ENCODE assay signal across 26 mouse cellular contexts in genomic region chr16:32849042-32849830, GRCm38 (mm10). TPM values are rescaled to one million over a fixed set of nuclear protein-coding genes. Genes with fewer than 3 reads are reported as not detected.
DNase-seq lines count a peak whose midpoint lies in the region; ATAC-seq and TF ChIP-seq lines count a peak whose summit lies in the region.
"Had no signal": no experiment of that assay in that cellular context is flagged by ENCODE, and none has a peak within 500 bp of the region (broad histone marks: within the 10 kb centered on the region; RNA-seq: fewer than 3 reads in every experiment).

No protein-coding gene starts in this region.

- H3K36me3 ChIP-seq in thymus, adult 2 months (ENCODE audit: control insufficient read depth, insufficient read depth, low read length): peaks cover 10% of the 10 kb centered on the region
- H3K36me3 ChIP-seq in midbrain, embryonic 13.5 days: peaks cover 66% of the 10 kb centered on the region

- H3K4me2 ChIP-seq in midbrain, embryonic 13.5 days (replicated peaks): no peak overlapping the region
- H3K4me2 ChIP-seq: embryonic facial prominence, embryonic 12.5 days; forebrain, embryonic 15.5 days; heart, embryonic 11.5 days; limb, embryonic 15.5 days; lung, embryonic 14.5 days; midbrain, embryonic 15.5 days; neural tube, embryonic 15.5 days; stomach, embryonic 15.5 days had no signal

- no peak for TF ChIP-seq POLR2A in thymus, adult 2 months (IDR thresholded peaks at IDR 0.05; ENCODE audit: control insufficient read depth, extremely low read depth, insufficient read depth, low read length, poor library complexity)

- no peak overlapping the region for H3K4me3 ChIP-seq in thymus, adult 2 months (ENCODE audit: control insufficient read depth, insufficient read depth, low read length)
- H3K4me3 ChIP-seq in midbrain, embryonic 13.5 days (replicated peaks): no peak overlapping the region
- H3K4me3 ChIP-seq: embryonic facial prominence, embryonic 12.5 days; erythroblast, embryonic 14.5 days; forebrain, embryonic 15.5 days; limb, embryonic 15.5 days; megakaryocyte, embryonic 14.5 days; midbrain, embryonic 15.5 days; neural tube, embryonic 15.5 days; stomach, embryonic 15.5 days had no signal

- ATAC-seq in midbrain, embryonic 13.5 days: no peak
- ATAC-seq: forebrain, embryonic 15.5 days; midbrain, embryonic 15.5 days had no signal

- TF ChIP-seq CTCF in thymus, adult 2 months (IDR thresholded peaks at IDR 0.05; ENCODE audit: borderline replicate concordance, control insufficient read depth, extremely low read depth, insufficient read depth, low read length, poor library complexity): no peak

- H3K9me3 ChIP-seq in midbrain, embryonic 13.5 days: no peaks in the 10 kb centered on the region
- H3K9me3 ChIP-seq: embryonic facial prominence, embryonic 12.5 days; forebrain, embryonic 15.5 days; limb, embryonic 15.5 days; megakaryocyte, embryonic 14.5 days; midbrain, embryonic 15.5 days; neural tube, embryonic 15.5 days; stomach, embryonic 15.5 days had no signal

- 89% methylated on average over 11 of the region's 11 CpGs for WGBS in thymus, adult 2 months
- WGBS in midbrain, embryonic 13.5 days: 96% methylated on average over 11 of the region's 11 CpGs

- DNase-seq in thymus, adult 2 months: peak; percentile 15
- DNase-seq in thymus, adult 18-20 months: no peak
- DNase-seq in kidney, postnatal 4 days: peak; percentile 26 to 43
- peak; percentile 59 for DNase-seq in lung, postnatal 36 days
- peak; percentile 45 for DNase-seq in yolk sac, embryonic 10.5 days (ENCODE audit: low spot score)
- no peak for DNase-seq in left cerebral cortex, postnatal 10 days (ENCODE audit: extremely low spot score in 1 of 2, low spot score in 2 of 2)
- DNase-seq in retina, embryonic 14.5 days (ENCODE audit: low spot score): no peak
- DNase-seq: adrenal gland, adult 2 months; cerebellum, adult 8-10 months; heart, postnatal 10 days; lung, embryonic 14.5 days had no signal

- H3K27ac ChIP-seq in thymus, adult 2 months (ENCODE audit: control insufficient read depth, insufficient read depth, low read length): no peak overlapping the region
- no peak overlapping the region for H3K27ac ChIP-seq in midbrain, embryonic 13.5 days
- H3K27ac ChIP-seq: embryonic facial prominence, embryonic 12.5 days; forebrain, embryonic 15.5 days; limb, embryonic 15.5 days; midbrain, embryonic 15.5 days; neural tube, embryonic 15.5 days; stomach, embryonic 15.5 days had no signal

- peaks cover 8% of the 10 kb centered on the region for H3K4me1 ChIP-seq in thymus, adult 2 months (replicated peaks; ENCODE audit: control insufficient read depth, insufficient read depth, low read length)
- H3K4me1 ChIP-seq in midbrain, embryonic 13.5 days (replicated peaks): peaks cover 3% of the 10 kb centered on the region; the same call in 1 of the 2 replicates
- H3K4me1 ChIP-seq: embryonic facial prominence, embryonic 12.5 days; limb, embryonic 15.5 days; midbrain, embryonic 15.5 days; neural tube, embryonic 15.5 days; stomach, embryonic 15.5 days had no signal

- intact Hi-C loops in left cerebral cortex, postnatal 10 days (cut with DNase I): no loop called here

- H3K27me3 ChIP-seq in thymus, adult 2 months (ENCODE audit: control insufficient read depth, insufficient read depth, low read length): no peaks in the 10 kb centered on the region
- no peaks in the 10 kb centered on the region for H3K27me3 ChIP-seq in midbrain, embryonic 13.5 days
- H3K27me3 ChIP-seq: embryonic facial prominence, embryonic 12.5 days; forebrain, embryonic 15.5 days; limb, embryonic 15.5 days; megakaryocyte, embryonic 14.5 days; midbrain, embryonic 15.5 days; neural tube, embryonic 15.5 days; stomach, embryonic 15.5 days had no signal

- H3K9ac ChIP-seq in midbrain, embryonic 13.5 days (replicated peaks): no peak overlapping the region
- H3K9ac ChIP-seq: embryonic facial prominence, embryonic 12.5 days; forebrain, embryonic 15.5 days; limb, embryonic 15.5 days; lung, embryonic 14.5 days; midbrain, embryonic 15.5 days; neural tube, embryonic 15.5 days; stomach, embryonic 15.5 days had no signal

RNA-seq across cellular contexts. Expression of gene Fyttd1, which starts 28.1 kb away (rescaled TPM):
- 8.4 and 8.8 TPM in 2 replicates for polyA plus RNA-seq in thymus, adult 2 months (2012; rRNA removed)
- total RNA-seq in left cerebral cortex, postnatal 10 days (2021): 100 to 1,000 TPM; 138 to 145 TPM
- polyA plus RNA-seq in midbrain, embryonic 13.5 days (2015; fragmentation: Nextera tagmentation; extraction: Ambion mirVana): 110 and 126 TPM in 2 replicates

RNA-seq across cellular contexts. Expression of gene Rubcn, which starts 28.3 kb away (rescaled TPM):
- 33.9 and 36.4 TPM in 2 replicates for polyA plus RNA-seq in thymus, adult 2 months (2012; rRNA removed)
- total RNA-seq in left cerebral cortex, postnatal 10 days (2021): 10 to 100 TPM; 59.9 to 60.6 TPM
- 26.2 and 29.2 TPM in 2 replicates for polyA plus RNA-seq in midbrain, embryonic 13.5 days (2015; fragmentation: Nextera tagmentation; extraction: Ambion mirVana)

RNA-seq across cellular contexts. Expression of gene Smbd1, which starts 39.0 kb away (rescaled TPM):
- polyA plus RNA-seq in thymus, adult 2 months (2012; rRNA removed): 0.18 TPM in 1 of 2 replicates, not detected in the other
- total RNA-seq in left cerebral cortex, postnatal 10 days (2021): not detected
- polyA plus RNA-seq in midbrain, embryonic 13.5 days (2015; fragmentation: Nextera tagmentation; extraction: Ambion mirVana): not detected in 2 replicates
- total RNA-seq: adrenal gland, adult 2 months; gastrocnemius, postnatal 36 days; heart, postnatal 10 days; layer of hippocampus, adult 18-20 months; layer of hippocampus, postnatal 25 days; left cerebral cortex, postnatal 25 days had no signal
- polyA plus RNA-seq: adrenal gland, adult 2 months; embryonic facial prominence, embryonic 12.5 days; erythroblast, embryonic 14.5 days; forebrain, embryonic 15.5 days; heart, embryonic 11.5 days; hindbrain, embryonic 11.5 days; limb, embryonic 15.5 days; lung, embryonic 14.5 days; midbrain, embryonic 15.5 days; neural tube, embryonic 15.5 days had no signal

RNA-seq across cellular contexts. Expression of gene Muc20, which starts 52.0 kb away (rescaled TPM):
- polyA plus RNA-seq in thymus, adult 2 months (2012; rRNA removed): 0.22 TPM in 1 of 2 replicates, not detected in the other
- total RNA-seq in left cerebral cortex, postnatal 10 days (2021): not detected
- not detected in 2 replicates for polyA plus RNA-seq in midbrain, embryonic 13.5 days (2015; fragmentation: Nextera tagmentation; extraction: Ambion mirVana)
- total RNA-seq: layer of hippocampus, adult 18-20 months; layer of hippocampus, postnatal 25 days; left cerebral cortex, postnatal 25 days had no signal
- polyA plus RNA-seq: adrenal gland, adult 2 months; embryonic facial prominence, embryonic 12.5 days; forebrain, embryonic 15.5 days; heart, embryonic 11.5 days; hindbrain, embryonic 11.5 days; limb, embryonic 15.5 days; lung, embryonic 14.5 days; midbrain, embryonic 15.5 days; neural tube, embryonic 15.5 days had no signal

Comparison
In these comparisons a context has a peak if more than half of its experiments do, and no peak if none do; other contexts are left out.
1. DNase-seq: peak in thymus, adult 2 months (single experiment), kidney, postnatal 4 days (2 of 2), lung, postnatal 36 days (single experiment) and yolk sac, embryonic 10.5 days (single experiment); none in thymus, adult 18-20 months (0 of 2), left cerebral cortex, postnatal 10 days (0 of 2) and retina, embryonic 14.5 days (single experiment).
2. RNA of gene Fyttd1, which starts 28.1 kb away (polyA plus RNA-seq): 110 to 126 TPM in midbrain, embryonic 13.5 days; 8.4 to 8.8 TPM in thymus, adult 2 months; every median in the first group is over 10 times any median in the second.